Mouse (Mus musculus): ENCODE results near the gene Gstm7.

- TF ChIP-seq CTCF (IDR thresholded peaks at IDR 0.05; ENCODE audit: control insufficient read depth, insufficient read depth, low read length): no peak
- TF ChIP-seq POLR2A (IDR thresholded peaks at IDR 0.05; ENCODE audit: borderline replicate concordance, control insufficient read depth, low read depth, low read length): no peak
These were observed 3.7 kb upstream of the Gstm7 start for GRCm38 (mm10) chr3:107935268-107935667.
